Mouse (Mus musculus) granulocyte monocyte progenitor cell, adult 5-6 weeks (primary cell): ENCODE measurements at regions not wholly inside any gene's neighbourhood (a gene's known extent, or its start where the extent isn't known, plus 50 kb on each side); places are given as distances from the start of the nearest gene placed in this dataset.

Experiments used
- ATAC-seq: replicated peaks from 2 replicates; pipeline ENCODE4 v1.8.0; 2016; ENCODE audit warnings: mild to moderate bottlenecking, moderate TSS enrichment, inconsistent platforms; ENCODE audit not compliant: poor library complexity, severe bottlenecking

GRCm38 (mm10) chr7:89088141-89088540, 315.9 kb downstream of the Tmem135 start:
- ATAC-seq, result no peak

DNA sequence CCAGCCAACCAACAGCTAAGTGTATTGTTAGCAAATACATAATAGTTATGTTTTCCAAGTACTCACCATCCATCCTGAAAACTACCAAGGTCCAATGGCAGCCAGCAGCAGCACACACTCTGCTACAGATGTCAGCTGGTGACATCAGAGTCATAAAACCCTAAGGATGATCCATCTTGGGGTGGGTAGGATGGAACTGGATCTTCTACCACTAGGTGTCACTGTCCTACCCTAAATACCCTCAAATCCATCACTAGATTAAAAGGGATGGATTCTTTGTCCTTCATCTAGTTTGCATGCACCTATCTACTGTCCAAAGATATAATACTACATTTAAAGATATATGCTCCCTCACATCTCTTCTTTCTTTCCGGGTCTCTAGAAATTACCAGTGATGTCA, 317.7 kb downstream of the Tmem135 start:
- peak; percentile 75 for ATAC-seq

DNA sequence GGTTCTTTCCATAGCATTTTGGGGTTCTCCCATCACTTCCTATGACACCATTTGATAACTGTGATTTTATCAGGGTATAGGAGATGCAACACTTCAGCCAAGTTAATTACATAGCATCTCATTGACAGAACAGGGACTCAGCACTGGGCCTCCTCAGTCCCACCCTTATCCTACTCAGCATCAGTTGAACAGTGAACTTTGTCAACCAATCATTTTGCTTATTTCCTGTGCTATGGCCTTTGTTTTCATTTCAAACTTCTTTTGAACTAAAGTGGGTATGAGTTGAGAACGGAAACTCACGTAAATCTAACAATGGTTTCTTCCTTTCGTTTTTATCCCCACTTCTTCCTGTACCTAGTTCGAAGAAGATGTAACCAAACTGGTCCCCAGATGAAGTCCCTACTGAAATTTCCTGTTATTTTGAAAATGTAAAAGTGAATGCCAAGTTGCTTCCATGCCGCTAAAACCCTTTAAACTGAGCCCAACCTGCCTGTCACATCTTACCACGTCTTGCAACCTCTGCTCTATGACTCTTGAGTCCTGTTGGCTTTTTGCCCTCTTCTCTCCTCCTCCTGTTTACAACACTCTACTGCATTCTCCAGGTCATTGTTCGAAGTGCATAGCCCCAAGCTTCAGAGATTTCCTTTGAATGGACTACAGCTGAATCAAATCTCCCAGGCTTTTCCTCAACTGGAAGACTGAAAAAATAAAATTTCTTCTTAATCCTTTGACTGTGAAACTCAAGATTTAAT, 329.9 kb downstream of the Tmem135 start:
- no peak for ATAC-seq

- no peak for ATAC-seq
Measured at GRCm38 (mm10) chr7:89070030-89070429, 334.0 kb downstream of the Tmem135 start.

DNA sequence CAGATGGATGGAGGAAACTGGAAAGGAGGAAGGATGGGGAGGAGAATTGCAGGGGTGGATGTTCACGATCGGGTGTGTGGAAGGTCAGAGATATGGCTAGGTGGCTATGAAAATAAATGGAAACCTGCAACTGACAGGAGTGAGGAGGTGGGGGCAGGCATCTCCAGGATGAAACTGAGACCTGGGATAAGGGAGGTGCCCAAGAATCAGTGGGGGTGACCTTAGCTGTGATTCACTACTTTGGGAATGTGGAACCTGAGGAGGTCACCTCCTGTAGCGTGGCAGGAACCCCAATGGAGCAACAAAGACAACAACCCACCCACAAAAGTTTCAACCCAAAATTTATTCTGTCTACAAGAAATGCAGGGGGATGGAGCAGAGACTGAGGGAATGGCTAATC, 339.6 kb downstream of the Tmem135 start:
- no peak for ATAC-seq

- no peak for ATAC-seq
Measured at GRCm38 (mm10) chr7:89063630-89064029, 340.4 kb downstream of the Tmem135 start.

GRCm38 (mm10) chr7:89054494-89054893, 349.5 kb downstream of the Tmem135 start:
- no peak for ATAC-seq

DNA sequence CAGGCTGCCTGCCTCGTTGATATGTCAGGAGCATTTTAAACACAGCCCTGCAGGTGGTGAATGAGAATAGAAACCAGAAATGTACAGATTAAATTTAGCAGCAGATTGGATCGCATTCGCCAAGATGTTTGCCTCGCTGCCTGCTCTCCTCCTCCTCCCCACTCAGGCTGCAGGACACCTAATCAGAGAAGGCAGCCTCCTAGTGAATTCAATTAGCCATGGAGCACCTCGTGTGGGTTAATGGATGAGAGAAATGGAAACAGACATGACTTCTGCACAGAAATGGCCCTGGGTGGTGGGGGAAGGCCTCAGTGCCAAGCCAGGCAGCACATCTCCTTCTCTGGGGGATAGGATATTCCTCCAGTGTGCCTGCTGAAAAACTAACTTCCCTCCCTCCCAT, 352.8 kb downstream of the Tmem135 start:
- no peak for ATAC-seq

DNA sequence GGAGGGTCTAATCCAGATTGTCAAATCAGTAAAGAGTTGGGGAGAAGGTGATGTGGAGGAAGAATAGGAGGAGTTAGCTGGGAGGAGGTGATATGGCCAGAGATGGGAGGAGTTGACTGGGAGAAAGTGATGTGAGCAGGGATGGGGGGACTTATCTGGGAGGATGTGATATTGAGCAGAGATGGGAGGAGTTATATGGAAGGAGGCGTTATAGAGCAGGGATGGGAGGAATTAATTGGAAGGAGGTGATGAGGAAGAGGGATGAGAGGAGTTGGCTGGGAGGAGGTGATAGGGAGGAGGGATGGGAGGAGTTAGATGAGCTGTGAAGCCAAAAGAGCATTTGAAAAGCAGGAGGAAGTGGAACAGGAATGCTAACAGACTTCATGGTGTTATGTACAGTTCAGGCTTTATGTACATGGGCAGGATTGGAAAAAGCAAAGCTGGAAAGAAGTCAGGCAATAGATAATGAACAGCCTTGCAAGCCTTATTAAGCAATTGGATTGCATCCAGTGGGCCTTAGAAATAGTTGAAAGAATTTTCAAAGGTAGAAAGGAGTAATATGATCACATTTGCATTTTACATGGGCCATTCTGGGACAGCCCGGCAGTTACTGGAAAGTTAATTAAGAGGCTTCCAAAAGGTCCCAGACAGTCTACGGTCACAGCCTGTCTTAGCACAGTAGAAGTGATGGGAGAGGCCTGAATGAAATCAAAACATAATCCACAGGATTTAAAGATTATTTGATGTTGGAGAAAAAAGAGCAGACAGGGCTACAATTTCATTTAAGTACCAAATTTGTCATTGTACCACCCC, 357.4 kb downstream of the Tmem135 start:
- no peak for ATAC-seq

GRCm38 (mm10) chr7:89042977-89043376, 361.0 kb downstream of the Tmem135 start:
- no peak for ATAC-seq

DNA sequence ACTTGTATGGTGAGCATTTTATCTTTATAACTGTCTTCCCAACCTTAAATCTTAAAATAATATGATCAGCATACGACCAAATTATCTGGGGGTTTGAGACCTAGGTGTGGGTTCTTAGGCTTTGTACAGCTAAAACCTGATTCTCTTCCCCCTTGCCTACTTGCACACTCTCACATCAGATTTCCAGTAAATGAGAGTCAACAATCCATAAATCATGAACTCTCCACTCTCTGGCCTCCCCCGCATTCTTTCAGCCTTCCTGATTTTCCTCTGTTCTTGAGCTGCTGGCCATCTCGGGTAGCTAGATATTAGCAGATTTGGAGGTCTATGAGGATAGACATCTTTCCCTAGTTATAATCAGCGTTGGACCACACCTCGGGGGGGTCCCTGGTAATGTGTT, 362.7 kb downstream of the Tmem135 start:
- ATAC-seq, result no peak

DNA sequence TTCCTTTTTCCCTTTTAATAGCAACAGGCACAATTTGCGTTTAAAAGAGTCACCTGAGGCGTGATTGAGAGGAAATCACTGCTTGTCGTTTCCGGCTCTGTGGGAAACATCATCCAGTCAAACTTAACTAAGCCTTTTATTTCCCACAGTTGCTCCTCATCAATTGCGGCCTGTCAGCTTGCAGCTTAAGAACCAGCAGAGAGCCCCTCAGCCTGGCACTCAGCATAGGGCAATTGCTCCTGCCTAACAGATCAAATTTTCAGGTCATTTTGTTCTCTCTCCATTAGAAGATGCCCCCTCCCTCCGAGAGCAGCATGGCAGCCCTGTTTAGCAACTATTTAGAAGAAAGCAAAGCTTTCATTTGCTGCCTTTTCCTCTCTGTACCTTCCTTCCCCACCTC, 363.9 kb downstream of the Tmem135 start:
- ATAC-seq, result no peak

GRCm38 (mm10) chr7:89035138-89035996, 368.7 kb downstream of the Tmem135 start:
- ATAC-seq, result no peak

DNA sequence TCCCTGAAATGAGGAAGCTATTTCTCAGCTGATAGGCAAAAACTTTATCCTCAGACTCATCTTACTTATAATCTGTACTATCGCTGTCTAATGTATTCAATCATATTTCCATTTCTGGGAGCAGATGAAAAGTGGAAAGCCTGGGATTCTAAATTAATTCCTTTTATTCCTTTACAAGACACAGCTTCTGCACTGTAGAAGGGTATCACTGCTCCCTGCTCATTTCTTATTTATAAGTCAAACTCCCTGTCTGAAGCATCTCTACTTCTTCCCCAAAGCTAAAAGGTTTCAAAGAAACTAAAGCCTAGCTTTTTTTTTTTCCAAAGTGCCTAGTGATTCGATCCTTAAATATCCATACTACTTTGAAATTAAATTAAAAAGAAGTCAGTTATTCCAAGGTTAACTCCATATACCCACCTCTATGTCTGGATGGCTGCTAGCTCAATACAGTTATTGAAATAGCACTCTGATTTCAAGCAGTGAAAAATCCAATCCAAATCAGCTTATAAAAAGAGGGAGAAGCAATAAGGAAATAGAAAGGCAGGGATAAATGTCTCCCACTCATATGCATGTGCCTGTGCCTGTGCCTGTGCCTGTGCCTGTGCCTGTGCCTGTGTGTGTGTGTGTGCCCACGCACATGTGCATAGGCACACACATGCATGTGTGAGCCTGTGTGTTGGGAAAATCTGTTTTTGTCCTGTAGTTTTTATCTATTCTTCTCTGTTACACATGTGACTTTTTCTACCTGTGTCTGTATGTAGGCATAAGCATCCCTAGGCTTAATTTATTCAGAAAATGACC, 380.6 kb downstream of the Tmem135 start:
- ATAC-seq, result no peak

DNA sequence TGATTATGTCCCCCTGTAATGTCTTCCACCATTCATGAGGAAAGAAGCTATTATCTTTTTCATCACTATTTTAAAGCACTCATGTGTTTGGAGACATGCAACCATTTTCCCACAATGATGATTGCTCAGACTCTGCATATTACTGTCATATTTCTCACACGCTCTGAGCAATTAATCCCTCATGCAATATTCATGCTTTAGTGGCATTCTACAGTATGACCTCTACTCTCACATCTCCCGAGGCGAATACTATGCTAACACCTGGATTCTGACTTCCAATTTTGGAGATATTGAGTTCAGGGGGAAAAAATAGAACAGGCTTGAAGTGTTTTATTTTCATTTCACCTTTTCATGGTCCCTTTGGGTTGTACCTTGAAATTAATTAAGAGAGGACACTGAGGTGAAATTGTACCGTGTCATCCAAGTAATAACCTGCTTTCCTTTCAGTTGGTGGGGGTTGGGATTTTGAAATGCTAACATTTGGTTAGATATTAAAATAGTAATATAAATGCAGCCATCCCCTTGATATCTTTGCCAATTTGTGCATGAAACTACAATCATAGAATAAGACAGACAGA, 405.1 kb downstream of the Tmem135 start:
- ATAC-seq, result no peak

DNA sequence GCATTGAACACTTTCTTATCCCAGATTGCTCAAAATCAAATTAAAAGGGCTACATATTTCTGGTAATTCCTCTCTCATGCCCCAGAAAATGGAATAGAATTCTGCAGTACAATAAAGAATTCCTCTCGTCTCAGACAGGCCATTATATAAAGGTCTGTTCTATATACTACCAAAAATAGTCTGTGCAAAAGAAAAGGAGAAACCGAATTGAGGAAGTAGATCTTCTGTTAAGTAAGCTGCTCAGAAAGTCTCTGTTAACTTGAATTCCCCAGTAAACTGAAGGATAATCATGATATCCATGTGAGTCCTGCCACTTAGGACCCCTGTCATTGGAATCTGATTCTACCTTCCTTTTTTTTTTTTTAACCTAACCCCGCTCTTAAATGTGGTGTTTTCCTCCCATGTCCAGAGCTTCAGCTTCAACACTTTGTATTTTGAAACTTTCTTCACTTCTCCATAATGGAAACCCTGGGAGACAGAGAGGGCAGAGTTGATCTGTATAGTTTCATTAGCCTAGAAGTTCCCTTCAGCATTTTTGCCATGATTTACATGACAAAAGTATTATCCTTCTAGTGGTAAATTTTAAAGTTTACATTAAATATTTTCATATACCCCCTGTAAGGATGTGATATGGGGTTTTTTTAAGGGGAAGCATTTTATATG, 406.1 kb downstream of the Tmem135 start:
- ATAC-seq, result peak; percentile 35; the same call in 1 of the 2 replicates

- ATAC-seq, result no peak
Measured at GRCm38 (mm10) chr7:88974436-88974835, 429.6 kb downstream of the Tmem135 start.

GRCm38 (mm10) chr7:88960841-88961240, 443.2 kb downstream of the Tmem135 start:
- no peak for ATAC-seq

GRCm38 (mm10) chr7:88960190-88960589, 443.8 kb downstream of the Tmem135 start:
- ATAC-seq, result no peak
